Mouse (Mus musculus) forebrain, embryonic 13.5 days (tissue): ENCODE measurements around the gene Gpc2. TPM values are rescaled to one million over a fixed set of nuclear protein-coding genes. Genes with fewer than 3 reads are reported as not detected.

Experiments used
- ATAC-seq: fragments of 200-750 bp; cut with Nextera tagmentation; 2 replicates; pipeline ENCODE4 v1.8.0; 2017
- H3K27ac ChIP-seq: fragments of 300-500 bp; sonication (generic); 2 replicates; pipeline ENCODE4 v1.5.1; 2015; ENCODE audit warnings: inconsistent platforms, mild to moderate bottlenecking, moderate library complexity
- H3K27me3 ChIP-seq: fragments of 300-500 bp; sonication (generic); 2 replicates; pipeline ENCODE4 v1.6.1; 2015; ENCODE audit warnings: mild to moderate bottlenecking, inconsistent platforms
- H3K36me3 ChIP-seq: fragments of 300-500 bp; sonication (generic); 2 replicates; pipeline ENCODE4 v1.6.1; 2015; ENCODE audit warnings: mild to moderate bottlenecking, inconsistent platforms; ENCODE audit not compliant: poor library complexity, severe bottlenecking
- H3K4me1 ChIP-seq: fragments of 300-500 bp; sonication (generic); 2 replicates; pipeline ENCODE4 v1.6.1; 2015; ENCODE audit warnings: inconsistent platforms
- H3K4me2 ChIP-seq: fragments of 300-500 bp; sonication (generic); 2 replicates; pipeline ENCODE4 v1.6.1; 2015; ENCODE audit warnings: inconsistent platforms, mild to moderate bottlenecking, moderate library complexity
- H3K4me3 ChIP-seq: fragments of 300-500 bp; sonication (generic); 2 replicates; pipeline ENCODE4 v1.5.1; 2015; ENCODE audit warnings: mild to moderate bottlenecking, inconsistent platforms
- H3K9ac ChIP-seq: fragments of 300-500 bp; sonication (generic); 2 replicates; pipeline ENCODE4 v1.6.1; 2015; ENCODE audit warnings: mild to moderate bottlenecking, inconsistent platforms
- H3K9me3 ChIP-seq: fragments of 300-500 bp; sonication (generic); replicated peaks from 2 replicates; pipeline ENCODE4 v1.6.1; 2016; ENCODE audit warnings: inconsistent platforms
- WGBS: fragments of 180-500 bp; shearing (Covaris S2); methylation state at CpG from one replicate; pipeline ENCODE4 v1.1.7; 2015; 5-methylcytosine and 5-hydroxymethylcytosine counted together
- polyA plus RNA-seq: library from polyadenylated mRNA; unstranded; fragments of >200 nt; fragmentation: Nextera tagmentation; extraction: Ambion mirVana; gene quantifications from 2 replicates; pipeline ENCODE4 v1.2.1, GENCODE M21; 2015

Gpc2 gene
- polyA plus RNA-seq, 1 experiment from 2014 or later: 137 TPM

DNA sequence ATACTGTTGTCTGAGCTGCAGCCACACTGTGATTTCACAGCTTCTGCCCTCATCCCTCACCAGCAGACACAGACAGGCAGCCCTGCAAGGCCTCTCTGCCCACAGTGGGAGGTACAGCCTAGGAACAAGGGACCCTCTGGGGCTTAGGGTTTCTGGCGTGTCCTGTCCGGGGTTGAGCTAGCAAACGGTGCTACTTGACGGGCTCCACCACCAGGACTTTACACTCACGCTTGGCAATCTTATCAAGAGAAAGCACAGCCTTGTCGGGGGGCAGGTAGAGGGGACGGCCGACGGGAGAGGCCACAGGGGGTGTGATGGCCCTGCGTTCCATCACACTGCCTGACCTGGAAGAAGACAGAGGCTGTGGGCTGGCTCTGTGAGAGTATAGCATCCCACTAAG lies 19.8 kb downstream of the Gpc2 start:
- 86% methylated on average over 10 of the region's 10 CpGs for WGBS
- no peak for ATAC-seq
- H3K9ac ChIP-seq: no peak overlapping the region

DNA sequence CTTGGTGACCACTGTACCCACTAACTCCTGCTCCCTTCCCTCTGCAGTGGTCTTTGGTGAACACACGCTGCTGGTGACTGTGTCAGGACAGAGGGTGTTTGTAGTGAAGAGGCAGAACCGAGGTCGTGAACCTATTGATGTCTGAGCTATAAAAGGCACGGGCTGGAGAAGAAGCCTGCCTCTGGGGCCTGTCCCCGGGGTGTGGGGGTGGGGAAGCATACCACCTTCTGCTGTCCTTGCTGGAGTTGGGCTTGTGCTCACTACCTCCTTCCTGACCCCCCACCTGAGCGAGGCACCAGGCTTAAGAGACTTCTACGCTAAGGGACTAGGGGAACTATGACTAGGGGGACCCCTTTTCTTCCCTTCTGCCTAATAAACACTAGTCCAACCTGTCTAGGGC lies 20.8 kb downstream of the Gpc2 start:
- Histone ChIP-seq H3K36me3 (peaks cover 50% of the 10 kb centered on the region), H3K4me1 (peaks cover 29% of the 10 kb centered on the region), H3K9ac (no peak overlapping the region), H3K27ac (no peak overlapping the region), H3K4me3 (no peak overlapping the region), H3K4me2 (no peak overlapping the region), H3K27me3 (no peaks in the 10 kb centered on the region), H3K9me3 (no peaks in the 10 kb centered on the region)
- 82% methylated on average over 7 of the region's 7 CpGs for WGBS
- ATAC-seq: no peak

More for the DNA sequence above, 19.8 kb downstream of the Gpc2 start:
- no peak overlapping the region for H3K4me2 ChIP-seq
- no peaks in the 10 kb centered on the region for H3K27me3 ChIP-seq
- H3K9me3 ChIP-seq: no peaks in the 10 kb centered on the region
- H3K4me3 ChIP-seq: no peak overlapping the region
- H3K36me3 ChIP-seq: peaks cover 50% of the 10 kb centered on the region
- H3K27ac ChIP-seq: no peak overlapping the region
- H3K4me1 ChIP-seq: peaks cover 35% of the 10 kb centered on the region

DNA sequence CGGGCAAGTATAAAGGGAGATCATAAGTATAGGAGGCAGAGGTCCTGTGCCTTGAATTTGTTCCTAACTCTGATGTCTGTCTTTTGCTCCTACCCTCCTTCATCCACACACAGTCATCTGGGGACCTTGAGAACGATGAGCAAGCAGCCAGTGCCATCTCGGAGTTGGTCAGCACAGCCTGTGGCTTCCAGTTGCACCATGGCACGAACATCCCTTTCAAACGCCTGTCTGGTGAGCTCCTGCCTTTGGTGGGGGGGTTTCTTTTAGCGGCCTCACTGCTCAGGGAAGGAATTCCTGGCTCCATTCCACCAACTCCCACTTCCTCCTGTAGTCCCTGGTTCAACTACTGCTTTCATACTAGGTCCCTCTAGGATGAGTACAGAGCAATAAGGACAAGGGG lies 21.3 kb downstream of the Gpc2 start:
- no peak overlapping the region for H3K9ac ChIP-seq
- H3K4me1 ChIP-seq: peaks cover 29% of the 10 kb centered on the region
- 91% methylated on average over 6 of the region's 6 CpGs for WGBS

DNA sequence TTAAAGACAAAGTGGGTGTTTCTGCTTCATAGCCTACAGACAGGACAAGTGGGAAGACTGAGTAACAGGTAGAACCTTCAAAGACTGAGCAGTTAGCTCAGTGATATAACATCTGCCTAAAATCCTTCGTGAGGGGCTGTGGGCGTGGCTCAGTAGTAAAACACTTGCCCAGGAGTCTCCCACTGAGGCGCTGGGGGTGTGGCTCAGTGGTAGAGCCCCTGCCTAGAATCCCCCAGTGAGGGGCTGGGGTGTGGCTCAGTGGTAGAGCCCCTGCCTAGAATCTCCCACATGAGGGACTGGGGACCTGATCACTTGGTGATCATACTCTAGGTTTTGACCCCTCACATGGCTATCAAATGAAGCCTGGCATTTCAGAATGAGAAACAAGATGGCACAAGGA lies 21.7 kb downstream of the Gpc2 start:
- WGBS: 90% methylated on average over 3 of the region's 3 CpGs
- H3K4me1 ChIP-seq: peaks cover 26% of the 10 kb centered on the region
- no peak overlapping the region for H3K27ac ChIP-seq
- H3K27me3 ChIP-seq: no peaks in the 10 kb centered on the region
- H3K9ac ChIP-seq: no peak overlapping the region
- H3K4me3 ChIP-seq: no peak overlapping the region
- ATAC-seq: no peak
- no peaks in the 10 kb centered on the region for H3K9me3 ChIP-seq
- H3K36me3 ChIP-seq: peaks cover 50% of the 10 kb centered on the region
- no peak overlapping the region for H3K4me2 ChIP-seq

More for the DNA sequence above, 21.3 kb downstream of the Gpc2 start:
- H3K36me3 ChIP-seq: peaks cover 50% of the 10 kb centered on the region
- H3K4me2 ChIP-seq: no peak overlapping the region
- ATAC-seq: no peak
- H3K27me3 ChIP-seq: no peaks in the 10 kb centered on the region
- no peak overlapping the region for H3K27ac ChIP-seq
- H3K9me3 ChIP-seq: no peaks in the 10 kb centered on the region
- H3K4me3 ChIP-seq: no peak overlapping the region

DNA sequence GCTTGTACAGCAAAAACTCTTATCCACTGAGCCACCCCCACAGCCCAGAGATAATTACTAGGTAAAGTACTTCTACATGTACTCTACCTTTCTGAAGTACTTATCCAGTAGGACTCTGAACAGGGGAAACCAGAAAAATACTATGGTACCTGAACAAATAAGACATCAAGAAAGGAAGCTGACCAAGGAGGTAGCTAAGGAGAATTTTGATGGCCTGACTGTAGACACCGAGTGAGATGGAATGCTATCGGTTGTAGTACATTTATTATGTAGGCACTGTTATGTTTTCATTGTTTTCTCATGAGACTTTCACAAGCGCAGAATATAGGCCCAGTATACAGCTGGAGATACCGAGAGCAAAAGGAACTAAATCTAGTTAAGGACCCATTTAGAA lies 22.2 kb downstream of the Gpc2 start:
- Histone ChIP-seq H3K27ac (no peak overlapping the region), H3K4me2 (no peak overlapping the region), H3K27me3 (no peaks in the 10 kb centered on the region), H3K36me3 (peaks cover 50% of the 10 kb centered on the region), H3K9ac (no peak overlapping the region), H3K4me3 (no peak overlapping the region), H3K4me1 (peaks cover 21% of the 10 kb centered on the region), H3K9me3 (no peaks in the 10 kb centered on the region)
- 95% methylated on average over 4 of the region's 4 CpGs for WGBS
- no peak for ATAC-seq

DNA sequence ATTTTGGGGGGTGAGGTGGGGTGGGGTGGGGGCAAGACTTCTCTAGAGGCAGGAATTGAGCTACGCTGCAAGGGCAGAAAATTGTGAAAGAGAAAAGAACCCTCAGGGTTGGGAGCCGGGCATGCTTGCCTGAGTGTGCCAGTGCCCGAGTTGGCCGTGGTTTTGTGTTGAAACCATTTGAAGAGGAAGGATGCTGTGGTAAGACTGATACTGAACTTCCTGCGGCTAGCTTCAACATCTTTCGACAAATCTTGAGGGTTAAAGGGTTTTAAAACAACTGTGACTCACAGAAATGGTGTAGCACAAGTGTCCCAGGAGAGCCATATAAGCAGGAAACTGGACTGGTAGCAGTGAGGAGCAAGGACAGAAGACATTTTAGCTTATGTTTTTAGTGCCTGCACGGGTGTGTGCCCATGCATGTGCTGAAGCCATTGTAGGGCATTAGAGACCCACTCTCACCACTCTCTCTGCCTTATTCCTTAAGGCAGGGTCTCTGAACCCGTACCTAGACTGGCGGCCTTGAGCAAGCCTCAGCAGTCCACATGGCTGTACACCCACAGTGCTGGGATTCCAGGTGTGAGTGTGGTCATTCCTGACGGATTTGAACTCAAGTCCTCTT lies 22.7 kb downstream of the Gpc2 start:
- no peak overlapping the region for H3K27ac ChIP-seq
- no peaks in the 10 kb centered on the region for H3K9me3 ChIP-seq
- H3K4me2 ChIP-seq: peak overlapping the region; percentile 80; the same call in 1 of the 2 replicates
- no peak overlapping the region for H3K9ac ChIP-seq
- H3K4me3 ChIP-seq: no peak overlapping the region
- H3K4me1 ChIP-seq: peaks cover 16% of the 10 kb centered on the region
- WGBS: 88% methylated on average over 10 of the region's 10 CpGs
- H3K27me3 ChIP-seq: no peaks in the 10 kb centered on the region
- peaks cover 45% of the 10 kb centered on the region for H3K36me3 ChIP-seq
- ATAC-seq: no peak

DNA sequence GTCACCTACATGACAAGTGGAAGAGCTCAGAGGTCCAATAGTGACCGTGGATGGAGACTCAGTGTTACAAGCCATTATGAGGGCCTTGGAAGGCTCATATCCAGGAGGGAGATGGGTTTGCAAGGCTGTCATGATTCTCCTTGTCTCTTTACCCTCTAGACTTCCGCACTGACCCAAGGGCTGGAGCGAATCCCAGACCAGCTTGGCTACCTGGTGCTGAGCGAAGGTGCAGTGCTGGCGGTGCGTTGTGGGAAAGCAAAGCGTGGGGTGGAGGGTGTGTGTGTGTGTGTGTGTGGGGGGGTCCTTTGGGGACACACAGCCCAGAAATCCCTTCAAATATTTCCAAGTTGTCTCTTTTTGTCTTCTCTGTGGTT lies 23.7 kb downstream of the Gpc2 start:
- Histone ChIP-seq H3K36me3 (peaks cover 35% of the 10 kb centered on the region), H3K27ac (peak overlapping the region; percentile 79), H3K4me3 (peak overlapping the region; percentile 68), H3K9me3 (no peaks in the 10 kb centered on the region), H3K4me2 (peak overlapping the region; percentile 80), H3K27me3 (no peaks in the 10 kb centered on the region), H3K4me1 (peaks cover 14% of the 10 kb centered on the region), H3K9ac (peak overlapping the region; percentile 78)
- 21% methylated on average over 7 of the region's 7 CpGs for WGBS
- peak; percentile 7; the same call in 1 of the 2 replicates for ATAC-seq

DNA sequence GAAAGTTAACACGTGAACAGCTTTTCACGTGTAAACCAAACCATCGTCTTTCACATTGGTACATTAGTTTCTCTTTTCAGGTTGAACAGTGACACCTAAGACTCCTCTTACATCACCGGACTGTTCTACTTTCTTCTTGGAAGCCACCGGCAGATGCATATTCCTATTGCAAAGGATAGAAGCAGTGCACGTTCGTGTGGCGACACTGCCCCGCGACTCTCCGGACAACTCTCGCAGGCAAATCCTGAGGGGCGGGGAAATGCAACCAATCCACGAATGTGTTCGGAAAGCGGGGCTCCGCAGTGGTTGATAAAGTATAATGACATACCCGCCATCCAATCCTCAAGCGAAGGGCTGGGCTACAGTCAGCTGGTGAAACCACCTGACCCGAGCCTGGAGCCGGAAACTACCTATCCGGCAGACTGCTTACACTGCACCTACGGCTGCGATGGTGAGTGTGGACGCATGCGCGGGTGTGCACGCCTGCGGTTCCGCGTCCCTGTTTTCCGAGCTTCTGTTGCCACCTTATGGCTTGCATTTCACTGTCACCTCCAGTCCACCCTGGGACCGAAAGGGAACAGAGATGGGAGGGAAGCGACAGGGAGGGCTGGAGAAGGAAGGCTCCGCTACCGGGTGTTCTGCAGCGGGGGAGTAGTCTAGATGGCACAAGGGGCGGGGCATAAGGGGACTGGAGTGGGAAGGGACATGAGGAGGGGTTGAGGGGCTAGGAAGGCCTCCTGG lies 24.3 kb downstream of the Gpc2 start, which contains the start of gene Lamtor4:
Lamtor4 (plus strand) TSS at position 130 of the 741 bp plus-strand sequence.
- ATAC-seq: peak; percentile 100

DNA sequence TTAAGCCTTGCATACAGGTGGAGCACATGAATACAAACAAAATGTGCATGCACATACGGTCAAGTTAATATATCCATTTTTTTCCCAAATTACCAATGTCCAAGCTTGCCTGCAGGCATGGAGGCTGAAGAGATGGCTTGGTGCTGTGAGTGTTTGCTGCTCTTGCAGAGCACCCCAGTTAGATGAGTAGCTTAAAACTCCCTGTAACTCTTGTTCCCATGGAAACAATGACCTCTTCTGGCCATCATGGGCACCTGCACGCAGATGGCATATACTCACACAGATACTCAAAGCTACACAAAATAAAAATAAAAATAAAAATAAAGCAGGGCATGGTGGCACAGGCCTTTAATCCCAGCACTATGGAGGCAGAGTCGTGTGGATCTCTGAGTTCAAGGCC lies 26.7 kb downstream of the Gpc2 start:
- no peaks in the 10 kb centered on the region for H3K9me3 ChIP-seq
- peaks cover 14% of the 10 kb centered on the region for H3K4me1 ChIP-seq
- H3K9ac ChIP-seq: no peak overlapping the region
- no peaks in the 10 kb centered on the region for H3K27me3 ChIP-seq
- peaks cover 5% of the 10 kb centered on the region for H3K36me3 ChIP-seq
- 86% methylated on average over 3 of the region's 3 CpGs for WGBS
- no peak overlapping the region for H3K4me2 ChIP-seq
- no peak overlapping the region for H3K4me3 ChIP-seq
- H3K27ac ChIP-seq: no peak overlapping the region
- no peak for ATAC-seq

More for the DNA sequence above, 24.3 kb downstream of the Gpc2 start, which contains the start of gene Lamtor4:
- Histone ChIP-seq H3K4me3 (peak within 1 kb of the TSS; percentile 68), H3K27ac (peak within 1 kb of the TSS; percentile 79), H3K4me2 (peak within 1 kb of the TSS; percentile 80), H3K9ac (peak within 1 kb of the TSS; percentile 78), H3K9me3 (no peaks in the 10 kb centered on the region), H3K27me3 (no peaks in the 10 kb centered on the region), H3K4me1 (peaks cover 14% of the 10 kb centered on the region), H3K36me3 (peaks cover 30% of the 10 kb centered on the region)
- WGBS: under 1% methylated on average over 38 of the region's 38 CpGs

DNA sequence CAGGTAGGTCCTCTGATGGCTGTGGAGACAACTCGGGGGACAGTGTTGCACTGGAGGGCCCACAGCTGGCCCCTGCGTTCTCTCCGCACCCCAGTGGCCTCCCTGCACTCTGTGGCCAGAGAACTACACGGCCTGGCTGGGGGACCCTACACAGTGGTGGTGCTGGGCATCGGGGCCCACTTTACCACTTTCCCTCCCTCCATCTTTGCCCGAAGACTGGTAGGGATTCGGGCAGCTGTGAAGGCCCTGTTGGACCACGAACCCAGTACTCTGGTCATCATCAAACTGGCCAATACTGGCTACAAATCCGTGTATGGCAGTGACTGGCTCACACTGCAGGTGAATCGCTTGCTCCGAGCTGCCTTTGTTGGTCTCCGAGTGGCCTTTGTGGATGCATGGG lies 28.7 kb downstream of the Gpc2 start:
- H3K9me3 ChIP-seq: no peaks in the 10 kb centered on the region
- H3K4me1 ChIP-seq: peaks cover 9% of the 10 kb centered on the region
- WGBS: 84% methylated on average over 12 of the region's 12 CpGs
- H3K27me3 ChIP-seq: no peaks in the 10 kb centered on the region
- H3K4me3 ChIP-seq: no peak overlapping the region
- no peak overlapping the region for H3K9ac ChIP-seq
- no peak overlapping the region for H3K27ac ChIP-seq
- H3K36me3 ChIP-seq: no peaks in the 10 kb centered on the region
- no peak overlapping the region for H3K4me2 ChIP-seq
- no peak for ATAC-seq

DNA sequence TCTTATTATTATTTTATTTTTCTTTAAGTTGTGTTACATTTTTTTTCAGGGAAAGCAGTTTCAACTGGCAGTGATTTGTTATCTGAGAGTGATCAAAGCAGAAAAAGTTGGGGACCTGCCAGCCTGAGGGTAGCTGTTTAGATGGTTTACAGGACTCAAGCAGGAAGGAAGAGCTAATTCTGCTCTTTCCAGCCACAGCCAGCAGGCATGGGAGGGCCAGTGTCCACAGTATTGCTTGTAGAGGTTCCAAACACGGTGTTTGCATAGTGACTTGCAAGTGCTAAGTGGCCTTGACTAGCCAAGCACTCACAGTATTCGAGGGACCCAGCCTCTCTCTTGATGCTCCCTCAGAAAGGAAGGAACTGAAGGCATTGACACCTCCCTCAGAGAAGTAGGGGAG lies 38.3 kb downstream of the Gpc2 start:
- 53% methylated on average over 2 of the region's 2 CpGs for WGBS
- Histone ChIP-seq H3K4me1 (no peaks in the 10 kb centered on the region), H3K9ac (no peak overlapping the region), H3K4me2 (no peak overlapping the region), H3K27ac (no peak overlapping the region), H3K27me3 (no peaks in the 10 kb centered on the region), H3K36me3 (no peaks in the 10 kb centered on the region), H3K9me3 (no peaks in the 10 kb centered on the region), H3K4me3 (no peak overlapping the region)
- no peak for ATAC-seq

DNA sequence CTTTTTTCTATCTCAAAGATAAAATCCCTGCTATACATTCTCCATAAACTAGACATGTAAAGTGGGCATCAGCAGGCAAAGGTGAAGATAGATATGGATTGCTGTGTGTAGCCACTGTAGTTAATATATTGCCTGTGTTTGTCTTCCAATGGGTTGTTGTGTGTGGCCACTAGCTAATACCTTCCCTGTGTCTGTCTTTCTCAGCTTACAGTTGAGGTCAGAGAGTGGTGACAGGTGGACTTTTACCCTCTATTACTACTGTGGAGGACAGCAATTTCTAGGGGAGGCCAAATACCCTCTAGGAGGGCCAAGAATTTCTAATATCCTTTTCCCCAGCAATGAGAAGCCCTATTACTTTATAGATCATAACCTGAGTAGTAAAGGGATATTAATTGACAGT lies 45.6 kb downstream of the Gpc2 start:
- Histone ChIP-seq H3K9me3 (no peaks in the 10 kb centered on the region), H3K4me1 (no peaks in the 10 kb centered on the region), H3K27ac (no peak overlapping the region), H3K36me3 (no peaks in the 10 kb centered on the region), H3K9ac (no peak overlapping the region), H3K4me3 (no peak overlapping the region), H3K27me3 (no peaks in the 10 kb centered on the region), H3K4me2 (no peak overlapping the region)
- ATAC-seq: no peak
